Comparison of ENCODE assay signal across 16 mouse cellular contexts in the genomic region with DNA sequence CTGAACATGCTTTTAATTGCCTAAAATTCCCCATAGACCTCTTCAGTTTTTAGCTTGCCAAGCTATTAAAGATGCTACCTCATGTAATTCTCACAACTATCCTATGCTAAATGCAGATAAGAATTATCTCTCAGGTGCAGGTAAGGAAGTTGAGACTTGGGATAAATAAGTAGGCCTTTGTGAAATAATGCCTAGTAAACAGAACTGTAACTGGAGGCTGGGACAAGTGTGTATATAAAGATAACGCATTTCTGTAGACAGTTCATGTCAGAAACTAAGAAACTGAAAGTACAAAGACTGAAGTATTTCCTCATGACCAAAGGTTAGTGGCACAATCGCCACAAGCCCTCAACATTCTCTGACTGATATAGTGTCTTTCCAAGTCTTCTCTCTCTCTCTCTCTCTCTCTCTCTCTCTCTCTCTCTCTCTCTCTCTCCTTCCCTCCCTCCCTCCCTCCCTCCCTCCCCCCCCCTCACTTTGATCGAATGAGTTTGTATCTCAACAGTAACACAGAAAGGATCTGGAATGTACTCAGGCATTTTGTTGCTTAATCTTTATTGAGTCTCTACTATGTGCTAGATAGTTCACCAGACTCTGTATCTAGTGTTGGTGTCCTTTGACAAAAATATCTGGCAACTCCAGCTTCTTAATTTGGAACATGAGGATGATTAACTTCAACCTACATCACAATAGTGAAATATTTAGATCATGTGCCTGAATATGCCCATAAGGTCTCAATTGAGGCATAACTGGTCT.
DNase-seq lines count a peak whose midpoint lies in the region; ATAC-seq and TF ChIP-seq lines count a peak whose summit lies in the region.
"Had no signal": no experiment of that assay in that cellular context is flagged by ENCODE, and none has a peak within 500 bp of the region (broad histone marks: within the 10 kb centered on the region; RNA-seq: fewer than 3 reads in every experiment).

No protein-coding gene starts in this region.

- TF ChIP-seq POLR2A in CH12.LX (IDR thresholded peaks at IDR 0.05; ENCODE audit: low read depth, low read length): no peak

- DNase-seq in CH12.LX (ENCODE audit: extremely low read depth) (no peak), adipocyte (ENCODE audit: low spot score) (peak; percentile 40)
- no peak for DNase-seq in midbrain, postnatal 0 days (ENCODE audit: low spot score)
- no peak for DNase-seq in thymus, postnatal 4 days
- no peak for DNase-seq in frontal cortex, postnatal 25 days (ENCODE audit: low spot score in 2 of 2)
- no peak for DNase-seq in neural tube, embryonic 10.5 days (ENCODE audit: extremely low spot score, low spot score)
- DNase-seq: adrenal gland, postnatal 25 days; cerebellum, adult 8-10 months; heart, postnatal 14 days; kidney, adult 18-20 months; lung, embryonic 14.5 days; right cerebral cortex, postnatal 4 days had no signal

- no peaks in the 10 kb centered on the region; a peak in 1 of 4 replicates for H3K4me1 ChIP-seq in CH12.LX (ENCODE audit: control insufficient read depth in 1 of 2, insufficient read depth in 2 of 2)
- H3K4me1 ChIP-seq in liver, embryonic 16.5 days (ENCODE audit: control insufficient read depth, low read depth, low read length): peaks cover 30% of the 10 kb centered on the region
- H3K4me1 ChIP-seq in midbrain, postnatal 0 days (ENCODE audit: insufficient read depth, low read length): no peaks in the 10 kb centered on the region
- H3K4me1 ChIP-seq: embryonic facial prominence, embryonic 12.5 days; midbrain, embryonic 12.5 days had no signal

- WGBS in liver, embryonic 16.5 days (ENCODE audit: insufficient replicate concordance): 16% methylated on average over 3 of the region's 3 CpGs
- WGBS in midbrain, postnatal 0 days: 82% methylated on average over 3 of the region's 3 CpGs

- peak overlapping the region; percentile 44; the same call in 1 of the 2 replicates for H3K4me2 ChIP-seq in CH12.LX (ENCODE audit: insufficient read depth, low read depth, poor library complexity, severe bottlenecking)
- H3K4me2 ChIP-seq in liver, embryonic 16.5 days (ENCODE audit: low read depth, low read length): peak overlapping the region; percentile 41
- no peak overlapping the region for H3K4me2 ChIP-seq in midbrain, postnatal 0 days (ENCODE audit: low read depth, low read length, poor library complexity, severe bottlenecking)
- H3K4me2 ChIP-seq: embryonic facial prominence, embryonic 12.5 days; lung, embryonic 14.5 days; midbrain, embryonic 12.5 days had no signal

- no peak overlapping the region for H3K4me3 ChIP-seq in CH12.LX (replicated peaks in 1 of 3; ENCODE audit: low read depth in 2 of 3, low read length in 2 of 3, poor library complexity in 1 of 3)
- no peak overlapping the region for H3K4me3 ChIP-seq in liver, embryonic 16.5 days (ENCODE audit: low read depth, low read length)
- no peak overlapping the region for H3K4me3 ChIP-seq in midbrain, postnatal 0 days (ENCODE audit: low read depth, low read length)
- H3K4me3 ChIP-seq: embryonic facial prominence, embryonic 12.5 days; midbrain, embryonic 12.5 days had no signal

- no peaks in the 10 kb centered on the region for H3K36me3 ChIP-seq in CH12.LX (replicated peaks in 1 of 2; ENCODE audit: control insufficient read depth in 1 of 2, insufficient read depth in 1 of 2, low read length in 1 of 2)
- no peaks in the 10 kb centered on the region for H3K36me3 ChIP-seq in liver, embryonic 16.5 days (ENCODE audit: control insufficient read depth, insufficient read depth)
- H3K36me3 ChIP-seq in midbrain, postnatal 0 days (ENCODE audit: insufficient read depth, low read length): no peaks in the 10 kb centered on the region
- H3K36me3 ChIP-seq: embryonic facial prominence, embryonic 12.5 days; midbrain, embryonic 12.5 days had no signal

- no peaks in the 10 kb centered on the region for H3K9me3 ChIP-seq in CH12.LX (replicated peaks; ENCODE audit: low read length)
- H3K9me3 ChIP-seq in liver, embryonic 16.5 days (replicated peaks; ENCODE audit: control insufficient read depth, low read length): no peaks in the 10 kb centered on the region
- no peaks in the 10 kb centered on the region for H3K9me3 ChIP-seq in midbrain, postnatal 0 days (ENCODE audit: low read length)
- H3K9me3 ChIP-seq: embryonic facial prominence, embryonic 12.5 days; midbrain, embryonic 12.5 days had no signal

- in situ Hi-C loops in CH12.LX (cut with MboI; ENCODE audit: low pct_ligation_motif_present, low pct_unique_long_range_greater_than_20kb, low sequenced_read_pairs): no loop called here

- no peaks in the 10 kb centered on the region for H3K79me2 ChIP-seq in CH12.LX (replicated peaks; ENCODE audit: control insufficient read depth, extremely low read depth, insufficient read depth, poor library complexity, severe bottlenecking)

- TF ChIP-seq EP300 in CH12.LX (IDR thresholded peaks at IDR 0.05; ENCODE audit: low read length): no peak

- TF ChIP-seq RAD21 in CH12.LX (IDR thresholded peaks at IDR 0.05; ENCODE audit: low read depth, low read length): no peak

- dilution Hi-C loops in CH12.LX (cut with MboI; ENCODE audit: extremely low pct_ligation_motif_present, extremely low pct_unique_long_range_greater_than_20kb, low sequenced_read_pairs): no loop called here

- H3K27ac ChIP-seq in CH12.LX (ENCODE audit: insufficient read depth, low read depth): no peak overlapping the region
- peak overlapping the region; percentile 91 for H3K27ac ChIP-seq in liver, embryonic 16.5 days (ENCODE audit: low read length)
- H3K27ac ChIP-seq in midbrain, postnatal 0 days (ENCODE audit: low read depth, low read length): no peak overlapping the region
- H3K27ac ChIP-seq: embryonic facial prominence, embryonic 12.5 days; midbrain, embryonic 12.5 days had no signal

- TF ChIP-seq CTCF in CH12.LX (conservative IDR thresholded peaks at IDR 0.05 in 1 of 2, IDR thresholded peaks at IDR 0.05 in 1 of 2; ENCODE audit: low read depth in 2 of 2, low read length in 2 of 2): no peak
- no peak for TF ChIP-seq CTCF in midbrain, postnatal 0 days (IDR thresholded peaks at IDR 0.05)

- H3K27me3 ChIP-seq in CH12.LX (replicated peaks): no peaks in the 10 kb centered on the region
- H3K27me3 ChIP-seq in liver, embryonic 16.5 days (ENCODE audit: control insufficient read depth, insufficient read depth, low read depth, low read length): no peaks in the 10 kb centered on the region
- no peaks in the 10 kb centered on the region for H3K27me3 ChIP-seq in midbrain, postnatal 0 days (ENCODE audit: insufficient read depth, low read length)
- H3K27me3 ChIP-seq: embryonic facial prominence, embryonic 12.5 days; midbrain, embryonic 12.5 days had no signal

- ATAC-seq in hematopoietic stem cell, adult 5-6 weeks (replicated peaks in 1 of 2; ENCODE audit: insufficient read depth in 1 of 2, low FRiP score in 2 of 2, low TSS enrichment in 1 of 2, low read depth in 1 of 2, poor library complexity in 2 of 2, severe bottlenecking in 2 of 2): peak; percentile 39 to 58; a peak in 3 of 4 replicates
- peak; percentile 90 for ATAC-seq in liver, embryonic 16.5 days (ENCODE audit: low read depth)
- no peak for ATAC-seq in midbrain, postnatal 0 days (ENCODE audit: low FRiP score)

- no peak overlapping the region; the same call in 1 of the 2 replicates for H3K9ac ChIP-seq in CH12.LX (ENCODE audit: insufficient read depth, low read depth)
- H3K9ac ChIP-seq in liver, embryonic 16.5 days (ENCODE audit: low read depth, low read length): peak overlapping the region; percentile 36; the same call in 1 of the 2 replicates
- H3K9ac ChIP-seq in midbrain, postnatal 0 days (replicated peaks; ENCODE audit: low read length, poor library complexity, severe bottlenecking): no peak overlapping the region
- H3K9ac ChIP-seq: embryonic facial prominence, embryonic 12.5 days; lung, embryonic 14.5 days; midbrain, embryonic 12.5 days had no signal

TF ChIP-seq in CH12.LX, 34 proteins besides CTCF, POLR2A, EP300 and RAD21:
- TF ChIP-seq GABPA (IDR thresholded peaks at IDR 0.05; ENCODE audit: insufficient replicate concordance, low read depth, low read length) (no peak), USF2 (conservative IDR thresholded peaks at IDR 0.05; ENCODE audit: low read depth, low read length) (no peak), ETS1 (conservative IDR thresholded peaks at IDR 0.05; ENCODE audit: low read depth, low read length) (no peak), ZMIZ1 (IDR thresholded peaks at IDR 0.05; ENCODE audit: low read depth, low read length) (no peak), JUND (conservative IDR thresholded peaks at IDR 0.05; ENCODE audit: low read depth, low read length) (no peak), ZNF384 (IDR thresholded peaks at IDR 0.05; ENCODE audit: low read depth, low read length) (no peak), JUN (IDR thresholded peaks at IDR 0.05; ENCODE audit: insufficient read depth, low read depth, low read length) (no peak), NRF1 (IDR thresholded peaks at IDR 0.05; ENCODE audit: low read depth, low read length) (no peak), MXI1 (IDR thresholded peaks at IDR 0.05; ENCODE audit: low read depth, low read length) (no peak), KAT2A (IDR thresholded peaks at IDR 0.05; ENCODE audit: insufficient replicate concordance, low read length) (no peak), CHD2 (IDR thresholded peaks at IDR 0.05; ENCODE audit: low read length) (no peak), NELFE (IDR thresholded peaks at IDR 0.05; ENCODE audit: low read depth, low read length) (no peak), POLR2AphosphoS2 (IDR thresholded peaks at IDR 0.05; ENCODE audit: low read depth, low read length) (no peak), SIN3A (IDR thresholded peaks at IDR 0.05; ENCODE audit: low read length) (no peak), ZKSCAN1 (IDR thresholded peaks at IDR 0.05; ENCODE audit: borderline replicate concordance, low read depth, low read length) (no peak)
